Mouse (Mus musculus) liver, postnatal 0 days (tissue): ENCODE results near the gene Mlec.

Source experiments
- CTCF ChIP-seq: sonication (generic); IDR thresholded peaks from 2 replicates; pipeline ENCODE4 v1.5.1; 2016; ENCODE audit warnings: antibody characterized with exemption, low read depth
- EP300 ChIP-seq: IDR thresholded peaks from 2 replicates; pipeline ENCODE4 v1.6.1; 2016; ENCODE audit warnings: antibody characterized with exemption, low read depth, mild to moderate bottlenecking

GRCm38 (mm10) chr5:115114501-115114900, 43.5 kb downstream of the Mlec start:
- TF ChIP-seq CTCF (no peak), EP300 (no peak)
